Mouse (Mus musculus): ENCODE results near the gene Trpd52l3.

- TF ChIP-seq CTCF (conservative IDR thresholded peaks at IDR 0.05; ENCODE audit: insufficient read depth, insufficient read length, low read depth, low read length) (no peak), POLR2A (IDR thresholded peaks at IDR 0.05; ENCODE audit: low read depth, low read length) (no peak)
Measured at GRCm38 (mm10) chr19:29978847-29979246, 24.7 kb upstream of the Trpd52l3 start.
